Mouse (Mus musculus) E14TG2a.4 (cell line): ENCODE data around the gene Rapgef1.

Experiments used
- CTCF ChIP-seq: conservative IDR thresholded peaks from 2 replicates; pipeline ENCODE4 v1.5.1; 2014; ENCODE audit warnings: low read length
- NANOG ChIP-seq: IDR thresholded peaks from 2 replicates; pipeline ENCODE4 v1.6.1; 2014; ENCODE audit warnings: borderline replicate concordance, low read length, mixed read lengths
- POU5F1 ChIP-seq: IDR thresholded peaks from 2 replicates; pipeline ENCODE4 v1.6.1; 2014; ENCODE audit warnings: low read length, borderline replicate concordance

GRCm38 (mm10) chr2:29711877-29712276, 92.4 kb downstream of the Rapgef1 start:
- no peak for TF ChIP-seq CTCF
- TF ChIP-seq NANOG, result no peak
- TF ChIP-seq POU5F1, result no peak
